Mouse (Mus musculus): ENCODE measurements around the gene Tm9sf3.
A peak's percentile ranks its signal among the peaks of the same experiment; 100 is the strongest.

Tm9sf3 gene

GRCm38 (mm10) chr19:41246271-41246670 lies 17.5 kb downstream of the Tm9sf3 start:
- H3K27me3 ChIP-seq (ENCODE audit: control insufficient read depth, insufficient read depth, low read length, poor library complexity, severe bottlenecking), result no peaks in the 10 kb centered on the region
- peaks cover 19% of the 10 kb centered on the region; the same call in 1 of the 2 replicates for H3K36me3 ChIP-seq (ENCODE audit: control insufficient read depth, insufficient read depth, low read length, poor library complexity, severe bottlenecking)
- no peak for DNase-seq (ENCODE audit: low read depth, low spot score)

GRCm38 (mm10) chr19:41244581-41244980 lies 19.2 kb downstream of the Tm9sf3 start:
- Histone ChIP-seq H3K36me3 (ENCODE audit: control insufficient read depth, insufficient read depth, low read length, poor library complexity, severe bottlenecking) (peaks cover 22% of the 10 kb centered on the region), H3K27me3 (ENCODE audit: control insufficient read depth, insufficient read depth, low read length, poor library complexity, severe bottlenecking) (no peaks in the 10 kb centered on the region)
- DNase-seq (ENCODE audit: low read depth, low spot score), result peak; percentile 74

- no peak for DNase-seq (ENCODE audit: low read depth, low spot score)
- peaks cover 19% of the 10 kb centered on the region for H3K36me3 ChIP-seq (ENCODE audit: control insufficient read depth, insufficient read depth, low read length, poor library complexity, severe bottlenecking)
- no peaks in the 10 kb centered on the region for H3K27me3 ChIP-seq (ENCODE audit: control insufficient read depth, insufficient read depth, low read length, poor library complexity, severe bottlenecking)
These were observed 21.8 kb downstream of the Tm9sf3 start for GRCm38 (mm10) chr19:41241997-41242396.

- DNase-seq (ENCODE audit: low read depth, low spot score), result no peak
- H3K36me3 ChIP-seq (ENCODE audit: control insufficient read depth, insufficient read depth, low read length, poor library complexity, severe bottlenecking), result peaks cover 9% of the 10 kb centered on the region
These were observed 30.1 kb downstream of the Tm9sf3 start for GRCm38 (mm10) chr19:41233698-41234097.

GRCm38 (mm10) chr19:41208326-41208725 lies 55.5 kb downstream of the Tm9sf3 start:
- no peak for DNase-seq (ENCODE audit: low read depth, low spot score)
- H3K36me3 ChIP-seq (ENCODE audit: control insufficient read depth, insufficient read depth, low read length, poor library complexity, severe bottlenecking), result no peaks in the 10 kb centered on the region; the same call in 1 of the 2 replicates

More at GRCm38 (mm10) chr19:41233698-41234097, 30.1 kb downstream of the Tm9sf3 start:
- H3K27me3 ChIP-seq (ENCODE audit: control insufficient read depth, insufficient read depth, low read length, poor library complexity, severe bottlenecking), result no peaks in the 10 kb centered on the region

GRCm38 (mm10) chr19:41206811-41207344 lies 56.9 kb downstream of the Tm9sf3 start, which contains the start of gene Tll2:
Gene Tll2, minus strand, starts transcription at chr19:41206835.
- DNase-seq (ENCODE audit: low read depth, low spot score), result peak; percentile 34
- H3K36me3 ChIP-seq (ENCODE audit: control insufficient read depth, insufficient read depth, low read length, poor library complexity, severe bottlenecking), result no peaks in the 10 kb centered on the region; the same call in 1 of the 2 replicates
- no peaks in the 10 kb centered on the region; the same call in 1 of the 2 replicates for H3K27me3 ChIP-seq (ENCODE audit: control insufficient read depth, insufficient read depth, low read length, poor library complexity, severe bottlenecking)

More at GRCm38 (mm10) chr19:41208326-41208725, 55.5 kb downstream of the Tm9sf3 start:
- no peaks in the 10 kb centered on the region; the same call in 1 of the 2 replicates for H3K27me3 ChIP-seq (ENCODE audit: control insufficient read depth, insufficient read depth, low read length, poor library complexity, severe bottlenecking)

GRCm38 (mm10) chr19:41206041-41206810 lies 57.6 kb downstream of the Tm9sf3 start:
- Histone ChIP-seq H3K36me3 (ENCODE audit: control insufficient read depth, insufficient read depth, low read length, poor library complexity, severe bottlenecking) (no peaks in the 10 kb centered on the region; the same call in 1 of the 2 replicates), H3K27me3 (ENCODE audit: control insufficient read depth, insufficient read depth, low read length, poor library complexity, severe bottlenecking) (no peaks in the 10 kb centered on the region; the same call in 1 of the 2 replicates)
- no peak for DNase-seq (ENCODE audit: low read depth, low spot score)

GRCm38 (mm10) chr19:41204159-41205081 lies 59.4 kb downstream of the Tm9sf3 start:
- Histone ChIP-seq H3K36me3 (ENCODE audit: control insufficient read depth, insufficient read depth, low read length, poor library complexity, severe bottlenecking) (no peaks in the 10 kb centered on the region), H3K27me3 (ENCODE audit: control insufficient read depth, insufficient read depth, low read length, poor library complexity, severe bottlenecking) (no peaks in the 10 kb centered on the region; the same call in 1 of the 2 replicates)
- DNase-seq (ENCODE audit: low read depth, low spot score), result no peak

GRCm38 (mm10) chr19:41197606-41198005 lies 66.2 kb downstream of the Tm9sf3 start:
- H3K27me3 ChIP-seq (ENCODE audit: control insufficient read depth, insufficient read depth, low read length, poor library complexity, severe bottlenecking), result no peaks in the 10 kb centered on the region
- DNase-seq (ENCODE audit: low read depth, low spot score), result no peak
- H3K36me3 ChIP-seq (ENCODE audit: control insufficient read depth, insufficient read depth, low read length, poor library complexity, severe bottlenecking), result no peaks in the 10 kb centered on the region

GRCm38 (mm10) chr19:41193379-41193778 lies 70.4 kb downstream of the Tm9sf3 start:
- no peak for DNase-seq (ENCODE audit: low read depth, low spot score)
- no peaks in the 10 kb centered on the region for H3K27me3 ChIP-seq (ENCODE audit: control insufficient read depth, insufficient read depth, low read length, poor library complexity, severe bottlenecking)
- H3K36me3 ChIP-seq (ENCODE audit: control insufficient read depth, insufficient read depth, low read length, poor library complexity, severe bottlenecking), result no peaks in the 10 kb centered on the region

GRCm38 (mm10) chr19:41192953-41193352 lies 70.8 kb downstream of the Tm9sf3 start:
- no peaks in the 10 kb centered on the region for H3K36me3 ChIP-seq (ENCODE audit: control insufficient read depth, insufficient read depth, low read length, poor library complexity, severe bottlenecking)
- H3K27me3 ChIP-seq (ENCODE audit: control insufficient read depth, insufficient read depth, low read length, poor library complexity, severe bottlenecking), result no peaks in the 10 kb centered on the region
- no peak for DNase-seq (ENCODE audit: low read depth, low spot score)

- Histone ChIP-seq H3K27me3 (ENCODE audit: control insufficient read depth, insufficient read depth, low read length, poor library complexity, severe bottlenecking) (no peaks in the 10 kb centered on the region), H3K36me3 (ENCODE audit: control insufficient read depth, insufficient read depth, low read length, poor library complexity, severe bottlenecking) (no peaks in the 10 kb centered on the region)
- DNase-seq (ENCODE audit: low read depth, low spot score), result no peak
These were observed 72.1 kb downstream of the Tm9sf3 start for GRCm38 (mm10) chr19:41191724-41192123.

- Histone ChIP-seq H3K27me3 (ENCODE audit: control insufficient read depth, insufficient read depth, low read length, poor library complexity, severe bottlenecking) (no peaks in the 10 kb centered on the region), H3K36me3 (ENCODE audit: control insufficient read depth, insufficient read depth, low read length, poor library complexity, severe bottlenecking) (no peaks in the 10 kb centered on the region)
- no peak for DNase-seq (ENCODE audit: low read depth, low spot score)
These were observed 72.8 kb downstream of the Tm9sf3 start for GRCm38 (mm10) chr19:41190876-41191434.

GRCm38 (mm10) chr19:41177331-41177730 lies 86.5 kb downstream of the Tm9sf3 start:
- Histone ChIP-seq H3K27me3 (ENCODE audit: control insufficient read depth, insufficient read depth, low read length, poor library complexity, severe bottlenecking) (no peaks in the 10 kb centered on the region), H3K36me3 (ENCODE audit: control insufficient read depth, insufficient read depth, low read length, poor library complexity, severe bottlenecking) (no peaks in the 10 kb centered on the region)
- no peak for DNase-seq (ENCODE audit: low read depth, low spot score)
